Mouse (Mus musculus): ENCODE data around the gene Gm11937. TPM values are rescaled to one million over a fixed set of nuclear protein-coding genes. Genes with fewer than 3 reads are reported as not detected.
"Not testable (repeated sequence)": the region's sequence is repeated elsewhere in the genome, so short reads cannot be mapped to it uniquely, and the experiment has no call there.

Gm11937 gene
- not detected for polyA plus RNA-seq (2017; shearing (Covaris generic))

- ATAC-seq: not testable (repeated sequence)
Observed at GRCm38 (mm10) chr11:99610089-99610488, at the start of gene Gm11937. Gm11937 (minus strand) TSS chr11:99610189.

- ATAC-seq: no peak
Observed at GRCm38 (mm10) chr11:99659256-99659655, 49.3 kb upstream of the Gm11937 start.

- not testable (repeated sequence) for ATAC-seq
Observed at GRCm38 (mm10) chr11:99658467-99659010, 48.5 kb upstream of the Gm11937 start, which contains the start of gene Gm11563. Gm11563 (minus strand) TSS chr11:99658960.

GRCm38 (mm10) chr11:99657051-99657450 is 47.1 kb upstream of the Gm11937 start:
- ATAC-seq: no peak

GRCm38 (mm10) chr11:99650136-99650535 is 40.1 kb upstream of the Gm11937 start, which contains the start of gene Gm11555:
Gm11555 (minus strand) TSS chr11:99650236.
- ATAC-seq: no peak

- no peak for ATAC-seq
Observed at GRCm38 (mm10) chr11:99646444-99646843, 36.5 kb upstream of the Gm11937 start.

DNA sequence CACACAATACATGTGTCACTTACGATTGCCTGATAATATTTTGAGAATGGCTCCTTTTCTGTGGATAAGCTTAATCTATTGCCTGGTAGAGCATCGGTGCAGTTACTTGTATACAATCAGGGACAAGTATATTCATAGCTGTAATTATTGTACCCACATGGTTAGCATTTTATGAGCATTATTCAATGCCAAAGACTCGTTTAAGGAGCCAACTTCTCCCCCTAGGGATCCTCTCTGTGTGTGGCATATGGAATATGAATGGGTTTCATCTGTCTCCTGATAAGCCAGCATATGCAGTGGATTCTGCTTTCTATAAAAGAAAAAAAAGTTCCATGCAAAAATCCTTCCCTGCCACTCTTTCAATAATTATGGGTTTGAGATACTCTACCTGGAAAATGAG is 34.4 kb upstream of the Gm11937 start:
- no peak for ATAC-seq

GRCm38 (mm10) chr11:99643635-99644139 is 33.7 kb upstream of the Gm11937 start, which contains the start of gene Krtap4-7:
Krtap4-7 (minus strand) TSS chr11:99644089.
- ATAC-seq: not testable (repeated sequence)

GRCm38 (mm10) chr11:99640926-99641325 is 30.9 kb upstream of the Gm11937 start:
- ATAC-seq: no peak

- no peak for ATAC-seq
Observed at GRCm38 (mm10) chr11:99637086-99637485, 27.1 kb upstream of the Gm11937 start.

- ATAC-seq: no peak
Observed at GRCm38 (mm10) chr11:99634653-99635134, 24.7 kb upstream of the Gm11937 start, which contains the start of gene Krtap4-2. Krtap4-2 (minus strand) TSS chr11:99635084.

GRCm38 (mm10) chr11:99633293-99633692 is 23.3 kb upstream of the Gm11937 start:
- no peak for ATAC-seq

- no peak for ATAC-seq
Observed at GRCm38 (mm10) chr11:99630890-99631289, 20.9 kb upstream of the Gm11937 start.

GRCm38 (mm10) chr11:99628138-99628537 is 18.1 kb upstream of the Gm11937 start, which contains the start of gene Krtap4-1:
Krtap4-1 (minus strand) TSS chr11:99628238.
- no peak for ATAC-seq

GRCm38 (mm10) chr11:99620335-99620734 is 10.3 kb upstream of the Gm11937 start, which contains the start of gene Gm11562:
Gm11562 (minus strand) TSS chr11:99620435.
- no peak for ATAC-seq

DNA sequence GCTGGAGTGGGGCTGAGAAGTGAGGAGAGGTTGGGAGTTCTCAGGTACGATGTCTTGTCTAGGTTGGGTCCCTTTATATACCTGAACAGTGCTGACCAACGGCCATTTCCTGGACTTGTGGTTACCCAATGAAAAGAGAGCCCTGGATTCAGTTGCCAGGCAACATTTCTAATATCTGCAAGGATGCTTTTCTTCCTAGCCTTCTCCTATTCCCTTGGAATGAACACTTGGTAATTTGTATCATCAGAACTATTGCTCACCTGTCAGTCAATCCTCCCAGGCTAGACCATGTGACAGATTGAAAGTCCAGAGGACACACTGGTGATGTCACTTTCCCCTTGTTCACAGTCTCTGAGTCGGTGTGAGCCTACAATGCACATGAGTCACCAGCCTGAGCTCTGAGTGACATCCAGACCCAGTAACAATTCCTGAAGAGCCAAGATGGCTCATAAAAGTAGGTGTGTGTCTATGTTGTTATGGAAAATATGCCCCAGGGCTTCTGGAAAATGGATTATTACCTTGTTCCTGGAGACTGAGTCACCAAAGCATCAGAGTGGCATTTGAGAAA is 4.9 kb upstream of the Gm11937 start, which contains the start of gene Krtap2-4:
Krtap2-4 (minus strand) TSS at position 51 of the 568 bp plus-strand sequence.
- no peak for ATAC-seq

GRCm38 (mm10) chr11:99609126-99609525 is 863 bp downstream of the Gm11937 start:
- no peak for ATAC-seq

GRCm38 (mm10) chr11:99603208-99603607 is 6.8 kb downstream of the Gm11937 start, which contains the start of gene Gm11938:
Gm11938 (minus strand) TSS chr11:99603308.
- ATAC-seq: not testable (repeated sequence)

- ATAC-seq: not testable (repeated sequence)
Observed at GRCm38 (mm10) chr11:99597742-99598141, 12.2 kb downstream of the Gm11937 start, which contains the start of gene Krtap9-3. Krtap9-3 (minus strand) TSS chr11:99598105.

- no peak for ATAC-seq
Observed at GRCm38 (mm10) chr11:99590981-99591380, 19.0 kb downstream of the Gm11937 start, which contains the start of gene Krtap1-3. Krtap1-3 (minus strand) TSS chr11:99591339.

GRCm38 (mm10) chr11:99585096-99585495 is 24.9 kb downstream of the Gm11937 start:
- no peak for ATAC-seq

DNA sequence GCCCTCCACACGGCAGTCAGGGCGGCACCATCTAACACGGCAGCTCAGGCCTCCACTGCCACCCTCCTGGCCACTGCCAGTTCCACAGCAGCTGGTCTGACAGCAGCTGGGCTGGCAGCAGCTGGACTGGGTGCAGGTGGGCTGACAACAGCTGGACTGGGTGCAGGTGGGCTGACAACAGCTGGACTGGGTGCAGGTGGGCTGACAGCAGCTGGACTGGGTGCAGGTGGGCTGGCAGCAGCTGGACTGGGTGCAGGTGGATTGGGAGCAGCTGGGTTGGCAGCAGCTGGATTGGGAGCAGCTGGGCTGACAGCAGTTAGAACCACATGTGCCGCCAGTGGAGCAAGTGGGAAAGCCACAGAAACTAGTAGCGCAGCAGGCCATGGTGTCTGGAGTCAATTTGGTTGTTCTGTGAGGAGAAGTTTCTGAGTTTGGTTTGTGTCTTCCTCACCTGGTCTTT is 26.7 kb downstream of the Gm11937 start, which contains the start of gene Krtap1-4:
Krtap1-4 (minus strand) TSS at position 410 of the 460 bp plus-strand sequence.
- no peak for ATAC-seq

- no peak for ATAC-seq
Observed at GRCm38 (mm10) chr11:99581564-99581963, 28.4 kb downstream of the Gm11937 start.
